Mouse (Mus musculus): ENCODE measurements at regions not wholly inside any gene's neighbourhood (a gene's known extent, or its start where the extent isn't known, plus 50 kb on each side); places are given as distances from the start of the nearest gene placed in this dataset.

GRCm38 (mm10) chr14:24875934-24876333, 389.0 kb downstream of the Rps24 start:
- Histone ChIP-seq H3K4me2 (ENCODE audit: low read depth) (no peak overlapping the region), H3K9me3 (ENCODE audit: low read length) (no peaks in the 10 kb centered on the region), H3K9ac (no peak overlapping the region), H3K27me3 (ENCODE audit: insufficient read depth, low read length) (no peaks in the 10 kb centered on the region), H3K4me3 (ENCODE audit: low read depth, low read length) (no peak overlapping the region), H3K4me1 (ENCODE audit: insufficient read depth) (peaks cover 18% of the 10 kb centered on the region; the same call in 1 of the 2 replicates), H3K27ac (ENCODE audit: low read depth, low read length) (peak overlapping the region; percentile 67), H3K36me3 (ENCODE audit: insufficient read depth) (no peaks in the 10 kb centered on the region)
- DNase-seq (no peak), ATAC-seq (peak; percentile 42; the same call in 1 of the 2 replicates)
- WGBS, result 60% methylated on average over 6 of the region's 6 CpGs
- peak; percentile 51 for TF ChIP-seq CTCF (IDR thresholded peaks at IDR 0.05; ENCODE audit: low read depth)

GRCm38 (mm10) chr14:24876508-24876907, 389.6 kb downstream of the Rps24 start:
- WGBS, result 81% methylated on average over 5 of the region's 5 CpGs
- no peak for DNase-seq

DNA sequence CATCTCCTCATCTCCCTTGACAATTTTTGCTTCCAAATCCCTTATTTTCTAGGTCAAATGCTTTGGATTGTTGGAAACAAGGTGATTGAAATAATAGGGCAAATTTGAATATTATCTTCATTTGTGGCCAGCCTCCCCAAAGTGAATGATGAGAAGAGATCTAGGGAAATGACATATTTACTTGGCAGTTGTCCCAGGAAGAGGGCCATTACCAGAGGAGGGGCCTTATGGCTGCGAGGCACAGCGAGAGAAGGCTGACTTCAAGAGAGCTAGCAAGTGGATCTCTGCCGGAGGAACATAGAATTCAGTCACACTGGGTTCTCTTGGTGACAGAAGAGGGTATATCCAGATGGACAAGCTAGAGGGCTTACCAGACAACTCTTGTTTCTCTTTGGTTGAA, 390.9 kb downstream of the Rps24 start:
- no peak overlapping the region for H3K4me2 ChIP-seq (ENCODE audit: low read depth)
- H3K36me3 ChIP-seq (ENCODE audit: insufficient read depth), result no peaks in the 10 kb centered on the region
- H3K9ac ChIP-seq, result no peak overlapping the region
- H3K27ac ChIP-seq (ENCODE audit: low read depth, low read length), result no peak overlapping the region
- DNase-seq, result no peak
- WGBS, result 66% methylated on average over 3 of the region's 3 CpGs
- H3K4me3 ChIP-seq (ENCODE audit: low read depth, low read length), result no peak overlapping the region
- ATAC-seq, result no peak
- H3K9me3 ChIP-seq (ENCODE audit: low read length), result no peaks in the 10 kb centered on the region
- no peaks in the 10 kb centered on the region for H3K27me3 ChIP-seq (ENCODE audit: insufficient read depth, low read length)
- H3K4me1 ChIP-seq (ENCODE audit: insufficient read depth), result peaks cover 13% of the 10 kb centered on the region; the same call in 1 of the 2 replicates
- no peak for TF ChIP-seq CTCF (IDR thresholded peaks at IDR 0.05; ENCODE audit: low read depth)

More at GRCm38 (mm10) chr14:24876508-24876907, 389.6 kb downstream of the Rps24 start:
- Histone ChIP-seq H3K4me2 (ENCODE audit: low read depth) (no peak overlapping the region), H3K9me3 (ENCODE audit: low read length) (no peaks in the 10 kb centered on the region), H3K4me3 (ENCODE audit: low read depth, low read length) (no peak overlapping the region), H3K27me3 (ENCODE audit: insufficient read depth, low read length) (no peaks in the 10 kb centered on the region), H3K9ac (no peak overlapping the region), H3K36me3 (ENCODE audit: insufficient read depth) (no peaks in the 10 kb centered on the region), H3K27ac (ENCODE audit: low read depth, low read length) (no peak overlapping the region), H3K4me1 (ENCODE audit: insufficient read depth) (peaks cover 13% of the 10 kb centered on the region; the same call in 1 of the 2 replicates)
- no peak for TF ChIP-seq CTCF (IDR thresholded peaks at IDR 0.05; ENCODE audit: low read depth)
- no peak for ATAC-seq

GRCm38 (mm10) chr14:24886164-24886563, 399.2 kb downstream of the Rps24 start:
- H3K36me3 ChIP-seq (ENCODE audit: insufficient read depth), result no peaks in the 10 kb centered on the region
- no peak overlapping the region for H3K4me3 ChIP-seq (ENCODE audit: low read depth, low read length)
- ATAC-seq (no peak), DNase-seq (no peak)
- no peak overlapping the region for H3K27ac ChIP-seq (ENCODE audit: low read depth, low read length)
- H3K4me1 ChIP-seq (ENCODE audit: insufficient read depth), result no peaks in the 10 kb centered on the region
- no peak for TF ChIP-seq CTCF (IDR thresholded peaks at IDR 0.05; ENCODE audit: low read depth)
- H3K27me3 ChIP-seq (ENCODE audit: insufficient read depth, low read length), result no peaks in the 10 kb centered on the region
- no peak overlapping the region for H3K4me2 ChIP-seq (ENCODE audit: low read depth)
- no peaks in the 10 kb centered on the region for H3K9me3 ChIP-seq (ENCODE audit: low read length)
- WGBS, result 77% methylated on average over 1 of the region's 1 CpGs
- H3K9ac ChIP-seq, result no peak overlapping the region

- Histone ChIP-seq H3K4me3 (ENCODE audit: low read depth, low read length) (no peak overlapping the region), H3K4me1 (ENCODE audit: insufficient read depth) (no peaks in the 10 kb centered on the region), H3K36me3 (ENCODE audit: insufficient read depth) (no peaks in the 10 kb centered on the region), H3K9me3 (ENCODE audit: low read length) (no peaks in the 10 kb centered on the region), H3K27me3 (ENCODE audit: insufficient read depth, low read length) (no peaks in the 10 kb centered on the region), H3K9ac (no peak overlapping the region), H3K27ac (ENCODE audit: low read depth, low read length) (no peak overlapping the region), H3K4me2 (ENCODE audit: low read depth) (no peak overlapping the region)
- DNase-seq, result no peak
- no peak for TF ChIP-seq CTCF (IDR thresholded peaks at IDR 0.05; ENCODE audit: low read depth)
- no peak for ATAC-seq
- 91% methylated on average over 8 of the region's 8 CpGs for WGBS
These were observed 400.0 kb downstream of the Rps24 start for GRCm38 (mm10) chr14:24886896-24887421.

DNA sequence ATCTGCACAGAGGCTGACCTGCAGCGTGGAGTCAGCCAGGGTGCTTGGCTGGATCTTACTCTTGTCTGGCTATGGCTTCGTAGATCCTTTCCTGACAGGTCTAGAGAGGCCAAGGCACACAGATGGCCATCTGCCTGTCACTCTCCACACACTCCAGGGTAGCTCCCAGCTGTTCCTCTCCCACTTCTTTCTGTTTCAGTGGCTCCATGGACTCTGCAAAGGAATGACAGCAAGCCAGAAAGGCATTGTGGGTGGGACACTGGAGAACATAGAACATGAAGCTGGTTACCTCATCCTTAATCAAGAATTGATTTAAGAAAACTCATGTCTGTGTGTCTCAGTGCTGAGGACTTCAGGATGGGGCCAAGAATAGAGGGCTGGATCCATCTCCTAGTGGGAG, 403.9 kb downstream of the Rps24 start:
- H3K9ac ChIP-seq, result no peak overlapping the region
- H3K4me3 ChIP-seq (ENCODE audit: low read depth, low read length), result no peak overlapping the region
- no peaks in the 10 kb centered on the region for H3K27me3 ChIP-seq (ENCODE audit: insufficient read depth, low read length)
- WGBS, result 79% methylated on average over 2 of the region's 2 CpGs
- no peaks in the 10 kb centered on the region for H3K9me3 ChIP-seq (ENCODE audit: low read length)
- H3K36me3 ChIP-seq (ENCODE audit: insufficient read depth), result no peaks in the 10 kb centered on the region
- TF ChIP-seq CTCF (IDR thresholded peaks at IDR 0.05; ENCODE audit: low read depth), result no peak
- H3K4me1 ChIP-seq (ENCODE audit: insufficient read depth), result no peaks in the 10 kb centered on the region
- H3K4me2 ChIP-seq (ENCODE audit: low read depth), result no peak overlapping the region
- DNase-seq (no peak), ATAC-seq (no peak)
- no peak overlapping the region for H3K27ac ChIP-seq (ENCODE audit: low read depth, low read length)

DNA sequence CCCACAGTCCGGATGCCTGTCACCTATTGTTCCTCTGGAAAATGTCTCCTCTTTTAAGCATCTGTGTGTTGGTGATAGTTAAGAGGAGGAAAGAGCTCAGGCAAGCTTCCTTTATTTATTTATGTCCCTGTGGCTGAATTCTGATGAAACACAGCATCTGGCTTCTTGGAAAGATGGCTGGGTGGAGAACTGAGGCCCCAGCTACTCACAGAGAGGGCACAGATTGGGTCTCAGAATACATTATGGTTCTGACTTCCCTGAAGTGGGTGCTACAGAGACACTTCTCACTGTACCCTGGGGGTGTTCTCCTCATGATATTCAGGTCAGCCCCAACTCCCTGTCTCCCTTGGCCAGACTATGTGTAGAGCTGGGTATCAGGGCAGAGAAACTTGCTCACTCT, 408.3 kb downstream of the Rps24 start:
- ATAC-seq (no peak), DNase-seq (no peak)
- Histone ChIP-seq H3K27ac (ENCODE audit: low read depth, low read length) (no peak overlapping the region), H3K4me2 (ENCODE audit: low read depth) (no peak overlapping the region), H3K4me1 (ENCODE audit: insufficient read depth) (no peaks in the 10 kb centered on the region), H3K9ac (no peak overlapping the region), H3K36me3 (ENCODE audit: insufficient read depth) (no peaks in the 10 kb centered on the region), H3K27me3 (ENCODE audit: insufficient read depth, low read length) (no peaks in the 10 kb centered on the region), H3K9me3 (ENCODE audit: low read length) (no peaks in the 10 kb centered on the region), H3K4me3 (ENCODE audit: low read depth, low read length) (no peak overlapping the region)
- 69% methylated on average over 1 of the region's 1 CpGs for WGBS
- TF ChIP-seq CTCF (IDR thresholded peaks at IDR 0.05; ENCODE audit: low read depth), result no peak

Measured in forebrain, postnatal 0 days (tissue).